Mouse (Mus musculus) hindbrain, embryonic 13.5 days (tissue): ENCODE data around the gene Tigit. TPM values are rescaled to one million over a fixed set of nuclear protein-coding genes. Genes with fewer than 3 reads are reported as not detected.

Source experiments
- ATAC-seq: fragments of 200-750 bp; cut with Nextera tagmentation; 2 replicates; pipeline ENCODE4 v1.8.0; 2017; ENCODE audit warnings: moderate TSS enrichment; ENCODE audit not compliant: low FRiP score
- H3K27ac ChIP-seq: fragments of 300-500 bp; sonication (generic); 2 replicates; pipeline ENCODE4 v1.5.1; 2015; ENCODE audit warnings: inconsistent platforms, mild to moderate bottlenecking, moderate library complexity
- H3K27me3 ChIP-seq: fragments of 300-500 bp; sonication (generic); 2 replicates; pipeline ENCODE4 v1.6.1; 2015; ENCODE audit warnings: mild to moderate bottlenecking, inconsistent platforms
- H3K36me3 ChIP-seq: fragments of 300-500 bp; sonication (generic); 2 replicates; pipeline ENCODE4 v1.6.1; 2015; ENCODE audit warnings: mild to moderate bottlenecking, inconsistent platforms
- H3K4me1 ChIP-seq: fragments of 300-500 bp; sonication (generic); replicated peaks from 2 replicates; pipeline ENCODE4 v1.6.1; 2015; ENCODE audit warnings: inconsistent platforms
- H3K4me2 ChIP-seq: fragments of 300-500 bp; sonication (generic); 2 replicates; pipeline ENCODE4 v1.6.1; 2015; ENCODE audit warnings: inconsistent platforms, mild to moderate bottlenecking, moderate library complexity
- H3K4me3 ChIP-seq: fragments of 300-500 bp; sonication (generic); 2 replicates; pipeline ENCODE4 v1.5.1; 2015; ENCODE audit warnings: mild to moderate bottlenecking, inconsistent platforms
- H3K9ac ChIP-seq: fragments of 300-500 bp; sonication (generic); 2 replicates; pipeline ENCODE4 v1.6.1; 2015; ENCODE audit warnings: mild to moderate bottlenecking, inconsistent platforms
- H3K9me3 ChIP-seq: fragments of 300-500 bp; sonication (generic); 2 replicates; pipeline ENCODE4 v1.6.1; 2016; ENCODE audit warnings: inconsistent platforms
- WGBS: fragments of 180-500 bp; shearing (Covaris S2); methylation state at CpG from one replicate; pipeline ENCODE4 v1.1.7; 2015; 5-methylcytosine and 5-hydroxymethylcytosine counted together
- polyA plus RNA-seq: library from polyadenylated mRNA; unstranded; fragments of >200 nt; fragmentation: Nextera tagmentation; extraction: Ambion mirVana; gene quantifications from 2 replicates; pipeline ENCODE4 v1.2.1, GENCODE M21; 2015

Tigit gene
- polyA plus RNA-seq, 1 experiment from 2014 or later = not detected

DNA sequence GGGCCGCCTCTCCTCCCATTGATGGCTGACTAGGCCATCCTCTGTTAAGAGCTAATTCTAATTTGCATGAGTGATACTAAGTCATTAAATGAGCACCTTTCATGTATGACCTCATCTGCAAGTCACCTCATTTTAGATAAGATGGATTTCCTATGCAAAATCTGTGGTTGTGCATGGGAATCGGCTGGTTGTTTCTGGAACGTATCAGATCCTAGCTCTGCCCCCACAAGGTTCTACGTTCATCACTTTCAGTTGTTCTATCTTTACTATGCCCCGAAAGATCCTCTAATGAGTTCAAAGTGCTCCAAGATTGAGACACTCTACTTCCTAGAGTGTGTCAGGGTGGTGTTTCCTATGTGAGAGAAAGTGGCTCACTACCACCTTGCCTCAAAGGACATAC lies 2.4 kb downstream of the Tigit start:
- Histone ChIP-seq H3K27ac (no peak overlapping the region), H3K4me1 (no peaks in the 10 kb centered on the region), H3K27me3 (no peaks in the 10 kb centered on the region), H3K4me2 (no peak overlapping the region), H3K9me3 (no peaks in the 10 kb centered on the region), H3K9ac (no peak overlapping the region), H3K36me3 (no peaks in the 10 kb centered on the region), H3K4me3 (no peak overlapping the region)
- ATAC-seq = no peak
- 94% methylated on average over 5 of the region's 5 CpGs for WGBS

DNA sequence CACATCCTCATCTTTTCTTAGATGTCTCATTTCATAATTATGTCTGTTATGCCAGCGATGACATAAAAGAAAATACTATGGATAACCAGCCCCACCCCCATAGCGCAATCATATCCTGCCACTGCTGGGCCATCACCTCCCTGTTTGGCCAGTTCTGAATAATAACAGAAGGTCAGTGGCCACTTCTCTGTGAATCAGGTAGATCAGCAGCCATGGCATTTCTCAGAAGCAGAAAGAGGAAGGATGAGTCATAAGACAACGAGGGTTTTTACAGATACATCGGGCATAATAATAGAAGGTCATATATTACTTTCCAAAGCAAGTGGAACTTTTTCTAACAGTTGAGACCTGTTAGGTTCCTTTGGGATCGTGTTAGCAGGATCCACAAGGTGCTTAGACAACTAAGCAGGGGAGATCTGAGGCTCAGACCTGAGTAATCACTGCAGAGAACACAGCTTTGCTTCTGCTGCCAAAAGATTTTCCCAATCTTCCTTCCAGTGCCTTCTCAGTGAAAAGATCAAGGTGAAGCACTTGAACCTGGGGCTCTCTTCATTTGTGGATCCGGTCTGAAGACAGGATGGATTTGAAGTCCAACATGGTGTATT lies 8.7 kb downstream of the Tigit start:
- H3K27me3 ChIP-seq = no peaks in the 10 kb centered on the region

DNA sequence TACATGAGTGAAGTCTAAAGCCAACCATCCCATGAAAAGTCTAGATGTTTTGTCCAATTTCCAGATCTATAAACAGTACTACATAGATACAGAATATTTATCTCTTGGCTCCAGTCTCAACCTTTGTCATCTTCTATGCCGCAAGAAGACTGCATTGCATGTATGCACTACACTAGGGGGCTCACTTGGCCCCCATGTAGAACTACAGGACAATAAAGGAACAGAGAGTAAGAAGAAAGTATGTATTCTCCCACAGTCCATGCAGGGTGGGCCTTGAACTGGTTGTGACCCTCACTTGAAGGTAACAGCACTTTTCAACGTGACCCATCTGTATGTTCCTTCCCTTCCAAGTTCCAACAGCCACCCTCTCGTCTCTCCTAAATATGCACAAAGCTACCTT lies 9.7 kb downstream of the Tigit start:
- WGBS = 93% methylated on average over 3 of the region's 3 CpGs
- no peak overlapping the region for H3K27ac ChIP-seq
- no peak for ATAC-seq
- H3K9me3 ChIP-seq = no peaks in the 10 kb centered on the region
- H3K4me1 ChIP-seq = no peaks in the 10 kb centered on the region
- H3K9ac ChIP-seq = no peak overlapping the region
- H3K4me3 ChIP-seq = no peak overlapping the region
- no peak overlapping the region for H3K4me2 ChIP-seq
- H3K27me3 ChIP-seq = no peaks in the 10 kb centered on the region
- H3K36me3 ChIP-seq = no peaks in the 10 kb centered on the region

More for the DNA sequence above, 8.7 kb downstream of the Tigit start:
- Histone ChIP-seq H3K4me1 (no peaks in the 10 kb centered on the region), H3K27ac (no peak overlapping the region), H3K4me2 (no peak overlapping the region), H3K36me3 (no peaks in the 10 kb centered on the region), H3K9me3 (no peaks in the 10 kb centered on the region), H3K9ac (no peak overlapping the region), H3K4me3 (no peak overlapping the region)
- no peak for ATAC-seq
- 91% methylated on average over 6 of the region's 6 CpGs for WGBS

DNA sequence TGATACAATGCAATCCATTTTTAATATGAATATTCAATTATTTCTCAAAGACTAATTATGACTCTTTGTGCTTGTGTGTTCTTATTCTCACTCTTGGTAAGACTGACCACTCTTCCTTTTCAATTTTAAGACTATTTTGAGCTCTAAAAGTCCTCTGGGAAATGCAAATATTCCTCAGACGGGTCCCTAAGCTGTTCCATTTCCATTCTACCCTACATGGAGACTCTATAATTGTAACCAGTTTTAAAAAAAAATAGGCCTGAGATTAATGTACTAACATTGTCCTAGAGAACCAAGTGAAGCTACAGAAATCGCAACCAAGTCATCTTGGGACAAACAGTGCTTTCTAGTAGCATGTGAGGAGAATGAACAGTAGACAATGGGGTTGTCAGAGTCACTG lies 10.7 kb downstream of the Tigit start:
- no peak for ATAC-seq
- H3K9me3 ChIP-seq = no peaks in the 10 kb centered on the region
- 78% methylated on average over 2 of the region's 2 CpGs for WGBS
- no peak overlapping the region for H3K27ac ChIP-seq
- no peak overlapping the region for H3K4me3 ChIP-seq
- H3K4me2 ChIP-seq = no peak overlapping the region
- H3K27me3 ChIP-seq = no peaks in the 10 kb centered on the region
- no peaks in the 10 kb centered on the region for H3K36me3 ChIP-seq
- H3K4me1 ChIP-seq = no peaks in the 10 kb centered on the region
- H3K9ac ChIP-seq = no peak overlapping the region

DNA sequence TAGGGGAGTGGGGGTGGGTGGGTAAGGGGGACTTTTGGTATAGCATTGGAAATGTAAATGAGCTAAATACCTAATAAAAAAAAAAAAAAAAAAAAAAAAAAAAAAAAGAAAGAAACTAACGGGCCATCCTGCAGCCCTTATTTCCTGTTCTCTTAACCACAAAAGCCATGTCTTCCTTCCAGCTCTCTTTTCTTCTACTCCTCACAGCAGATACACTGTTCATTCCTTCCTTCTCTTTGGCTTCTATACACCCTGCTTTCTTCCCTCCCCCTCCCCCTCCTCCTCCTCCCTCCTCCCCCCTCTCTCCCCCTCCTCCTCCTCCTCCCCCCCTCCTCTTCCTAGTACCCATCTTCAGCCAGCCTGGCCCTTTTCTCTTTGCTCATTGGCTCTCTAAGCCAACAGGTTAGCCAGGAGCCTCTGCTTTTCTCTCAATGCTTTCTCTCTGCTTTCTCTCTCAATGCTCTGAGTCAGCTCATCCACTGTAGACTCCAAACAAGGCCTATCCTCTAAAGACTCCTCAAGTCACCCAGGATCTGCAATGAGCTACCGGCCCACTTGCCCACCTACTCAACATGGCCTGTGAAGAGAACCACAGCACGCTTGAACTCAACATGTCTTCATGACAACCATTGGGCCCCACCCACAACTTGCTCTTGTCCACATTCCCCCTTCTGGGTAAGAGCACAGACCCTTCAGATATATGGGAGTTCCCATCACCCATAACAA lies 13.4 kb downstream of the Tigit start:
- no peaks in the 10 kb centered on the region for H3K9me3 ChIP-seq
- no peaks in the 10 kb centered on the region for H3K36me3 ChIP-seq
- H3K4me3 ChIP-seq = no peak overlapping the region
- no peak overlapping the region for H3K4me2 ChIP-seq
- no peak for ATAC-seq
- H3K9ac ChIP-seq = no peak overlapping the region
- H3K27ac ChIP-seq = no peak overlapping the region
- WGBS = 88% methylated on average over 3 of the region's 3 CpGs
- H3K27me3 ChIP-seq = no peaks in the 10 kb centered on the region
- no peaks in the 10 kb centered on the region for H3K4me1 ChIP-seq

DNA sequence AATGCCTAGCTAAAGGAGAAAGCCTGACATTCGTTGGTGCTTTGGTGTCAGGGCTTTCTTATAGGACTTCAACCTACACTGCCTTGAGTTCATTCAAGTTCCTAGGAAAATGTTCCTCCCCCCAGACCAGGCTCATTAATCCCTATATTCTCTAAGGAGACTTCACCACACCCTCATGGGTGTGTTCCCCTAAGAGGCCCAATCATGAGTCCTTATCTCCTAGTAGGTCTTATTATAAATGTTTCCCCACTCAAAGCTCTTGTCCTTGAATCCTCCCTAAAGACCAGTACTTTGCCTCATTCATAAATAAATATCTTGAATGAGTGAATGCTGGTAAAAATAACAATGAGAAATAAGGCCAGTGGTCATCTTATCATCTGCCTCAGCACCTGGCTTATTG lies 16.3 kb downstream of the Tigit start:
- Histone ChIP-seq H3K27ac (no peak overlapping the region), H3K4me3 (no peak overlapping the region), H3K9me3 (no peaks in the 10 kb centered on the region), H3K4me2 (no peak overlapping the region), H3K9ac (no peak overlapping the region), H3K4me1 (no peaks in the 10 kb centered on the region), H3K36me3 (peaks cover 6% of the 10 kb centered on the region), H3K27me3 (no peaks in the 10 kb centered on the region)
- no peak for ATAC-seq
- WGBS = 97% methylated on average over 1 of the region's 1 CpGs

DNA sequence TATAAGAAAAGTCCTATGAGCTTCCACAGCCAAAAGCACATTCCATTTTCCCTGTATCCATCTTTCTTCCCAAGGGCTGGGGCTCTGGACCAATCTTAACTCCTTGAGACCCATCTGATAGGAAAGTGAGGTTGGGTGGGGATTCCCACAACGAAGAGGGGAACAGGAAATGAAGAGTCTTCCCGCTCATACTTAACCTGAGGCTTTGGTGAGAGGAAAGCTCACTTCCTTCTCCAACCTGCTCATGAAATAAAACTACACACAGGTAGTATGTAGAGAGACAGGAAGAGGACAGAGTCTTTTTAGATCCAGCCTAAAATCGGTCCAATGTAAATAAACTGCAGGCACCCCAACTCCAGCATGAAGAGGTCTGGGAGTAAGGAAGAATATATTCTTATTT lies 17.0 kb downstream of the Tigit start:
- H3K4me2 ChIP-seq = no peak overlapping the region
- H3K27me3 ChIP-seq = no peaks in the 10 kb centered on the region
- no peak overlapping the region for H3K27ac ChIP-seq
- H3K36me3 ChIP-seq = peaks cover 6% of the 10 kb centered on the region
- no peak overlapping the region for H3K4me3 ChIP-seq
- WGBS = 87% methylated on average over 3 of the region's 3 CpGs
- H3K9me3 ChIP-seq = no peaks in the 10 kb centered on the region
- H3K9ac ChIP-seq = no peak overlapping the region
- H3K4me1 ChIP-seq = no peaks in the 10 kb centered on the region
- no peak for ATAC-seq

DNA sequence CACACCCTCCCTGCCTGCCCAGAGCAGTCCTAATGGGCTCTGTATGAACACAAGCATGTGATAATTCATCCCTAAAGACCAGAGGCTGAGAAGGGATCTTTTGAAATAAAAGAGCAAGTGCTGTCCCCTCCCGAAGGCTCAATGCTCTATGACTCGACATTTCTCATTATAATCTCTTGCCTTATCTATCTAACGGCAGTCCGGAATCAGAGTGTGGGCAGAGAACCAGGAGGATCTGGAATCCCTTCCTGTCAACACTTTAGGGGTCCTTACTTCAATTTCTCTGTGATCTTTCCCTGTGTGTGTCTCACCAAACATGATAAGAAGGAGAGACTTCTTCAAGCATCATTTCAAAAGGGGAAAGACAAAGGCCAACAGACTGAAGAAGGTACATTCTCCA lies 18.1 kb downstream of the Tigit start:
- H3K27ac ChIP-seq = no peak overlapping the region
- H3K4me3 ChIP-seq = no peak overlapping the region
- H3K4me1 ChIP-seq = no peaks in the 10 kb centered on the region
- H3K9me3 ChIP-seq = no peaks in the 10 kb centered on the region
- peaks cover 6% of the 10 kb centered on the region for H3K36me3 ChIP-seq
- H3K4me2 ChIP-seq = no peak overlapping the region
- no peak overlapping the region for H3K9ac ChIP-seq
- no peak for ATAC-seq
- 82% methylated on average over 4 of the region's 4 CpGs for WGBS
- no peaks in the 10 kb centered on the region for H3K27me3 ChIP-seq

DNA sequence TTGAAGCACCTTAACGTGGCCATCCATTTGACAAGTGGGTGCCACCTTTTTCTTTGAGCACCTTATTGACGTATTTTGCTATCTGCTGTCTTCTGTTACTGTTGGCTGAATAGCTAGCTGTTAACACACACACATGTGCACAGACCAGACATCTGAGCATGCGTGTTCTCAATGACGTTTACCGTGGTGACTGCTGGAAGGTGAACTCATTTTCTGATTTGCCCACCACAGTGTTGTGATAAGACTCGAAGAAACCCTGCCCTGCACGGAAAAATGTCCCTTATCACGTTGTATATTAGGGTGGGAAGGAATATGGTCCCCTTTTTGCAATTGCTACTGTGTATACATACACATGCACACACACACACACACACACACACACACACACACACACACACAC lies 22.7 kb downstream of the Tigit start:
- Histone ChIP-seq H3K4me3 (no peak overlapping the region), H3K27me3 (no peaks in the 10 kb centered on the region), H3K9ac (no peak overlapping the region), H3K27ac (no peak overlapping the region), H3K9me3 (no peaks in the 10 kb centered on the region), H3K4me2 (no peak overlapping the region), H3K36me3 (peaks cover 16% of the 10 kb centered on the region), H3K4me1 (no peaks in the 10 kb centered on the region)
- ATAC-seq = no peak
- 91% methylated on average over 8 of the region's 8 CpGs for WGBS

DNA sequence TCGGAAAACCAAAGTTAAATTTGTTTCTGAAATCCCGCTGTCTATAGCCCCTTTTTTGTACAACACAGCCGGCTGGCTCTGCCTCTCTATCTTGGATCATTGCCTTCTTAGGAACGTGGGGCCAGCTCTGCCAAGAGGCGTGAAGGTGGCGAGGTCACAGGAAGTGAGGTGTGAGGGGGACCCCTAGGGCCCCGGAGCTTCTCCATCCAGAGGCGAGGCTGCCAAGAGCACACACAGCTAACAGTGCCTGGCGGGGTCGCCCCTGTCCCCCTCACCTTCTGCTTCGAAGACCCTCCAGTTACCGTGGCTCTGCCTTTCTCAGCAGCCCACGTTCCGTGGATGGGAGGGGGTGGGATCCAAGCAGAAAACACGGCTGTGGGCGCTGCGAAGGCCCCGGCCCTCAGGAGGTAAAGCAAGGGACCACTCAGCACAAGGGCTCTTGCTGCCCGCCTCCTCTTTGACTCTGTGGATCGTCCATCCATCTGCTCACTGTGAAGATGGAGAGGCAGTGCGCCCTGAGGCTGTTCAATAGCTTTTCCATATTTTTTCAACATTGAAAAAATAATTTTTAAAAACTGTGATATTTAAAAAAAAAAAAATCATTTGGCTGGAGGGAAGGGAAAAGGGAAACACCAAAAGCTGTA lies 25.4 kb downstream of the Tigit start:
- H3K9ac ChIP-seq = no peak overlapping the region
- H3K4me3 ChIP-seq = no peak overlapping the region
- H3K27me3 ChIP-seq = no peaks in the 10 kb centered on the region
- ATAC-seq = no peak
- no peaks in the 10 kb centered on the region for H3K9me3 ChIP-seq
- H3K36me3 ChIP-seq = peaks cover 28% of the 10 kb centered on the region
- H3K27ac ChIP-seq = no peak overlapping the region; the same call in 1 of the 2 replicates
- no peak overlapping the region for H3K4me2 ChIP-seq
- WGBS = 83% methylated on average over 21 of the region's 21 CpGs
- H3K4me1 ChIP-seq = no peaks in the 10 kb centered on the region

DNA sequence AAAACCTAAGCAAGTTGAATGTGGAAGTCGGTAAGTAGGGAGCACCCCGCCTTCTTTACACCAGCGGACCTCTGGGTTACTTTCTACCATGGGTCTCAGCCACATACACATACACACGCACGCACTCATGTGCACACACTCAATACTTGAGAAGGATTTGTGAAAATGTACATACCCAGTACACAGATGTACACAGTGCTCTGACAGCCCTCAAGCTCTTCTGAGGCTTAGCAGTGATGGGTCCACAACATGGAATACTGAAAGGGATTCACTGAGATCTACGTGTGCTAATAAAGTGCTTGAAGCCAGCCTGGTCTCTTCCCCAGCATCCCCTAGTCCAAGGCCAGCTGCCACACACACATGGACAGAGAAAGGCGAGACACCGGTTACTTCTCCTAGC lies 26.7 kb downstream of the Tigit start:
- ATAC-seq = no peak
- 93% methylated on average over 8 of the region's 8 CpGs for WGBS
- H3K27ac ChIP-seq = no peak overlapping the region

DNA sequence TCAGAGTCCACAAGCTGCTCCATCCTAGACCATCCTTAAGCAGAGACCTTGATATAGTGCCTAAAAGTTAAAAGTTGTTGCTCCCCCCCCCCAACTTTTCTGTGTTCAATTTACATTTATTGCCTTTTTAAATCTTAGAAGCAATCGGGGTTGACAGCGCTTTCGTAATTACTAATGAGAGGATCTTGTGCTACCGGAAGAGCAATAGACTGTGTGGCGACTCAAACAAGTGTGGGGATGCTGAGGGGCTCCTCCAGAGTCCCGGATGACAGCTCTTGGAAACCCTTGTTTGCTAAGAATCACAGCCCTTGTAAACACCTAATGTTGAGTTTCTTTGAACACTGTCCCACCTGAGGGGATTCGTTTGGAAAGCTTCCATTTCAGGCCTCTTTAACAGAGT lies 29.9 kb downstream of the Tigit start:
- Histone ChIP-seq H3K4me3 (no peak overlapping the region), H3K27ac (no peak overlapping the region), H3K9ac (no peak overlapping the region), H3K27me3 (no peaks in the 10 kb centered on the region), H3K4me1 (no peaks in the 10 kb centered on the region), H3K4me2 (no peak overlapping the region), H3K36me3 (peaks cover 43% of the 10 kb centered on the region), H3K9me3 (no peaks in the 10 kb centered on the region)
- ATAC-seq = no peak
- 94% methylated on average over 7 of the region's 7 CpGs for WGBS

More for the DNA sequence above, 26.7 kb downstream of the Tigit start:
- no peak overlapping the region for H3K4me2 ChIP-seq
- H3K4me1 ChIP-seq = no peaks in the 10 kb centered on the region
- H3K4me3 ChIP-seq = no peak overlapping the region
- no peak overlapping the region for H3K9ac ChIP-seq
- H3K27me3 ChIP-seq = no peaks in the 10 kb centered on the region
- H3K36me3 ChIP-seq = peaks cover 37% of the 10 kb centered on the region
- no peaks in the 10 kb centered on the region for H3K9me3 ChIP-seq

DNA sequence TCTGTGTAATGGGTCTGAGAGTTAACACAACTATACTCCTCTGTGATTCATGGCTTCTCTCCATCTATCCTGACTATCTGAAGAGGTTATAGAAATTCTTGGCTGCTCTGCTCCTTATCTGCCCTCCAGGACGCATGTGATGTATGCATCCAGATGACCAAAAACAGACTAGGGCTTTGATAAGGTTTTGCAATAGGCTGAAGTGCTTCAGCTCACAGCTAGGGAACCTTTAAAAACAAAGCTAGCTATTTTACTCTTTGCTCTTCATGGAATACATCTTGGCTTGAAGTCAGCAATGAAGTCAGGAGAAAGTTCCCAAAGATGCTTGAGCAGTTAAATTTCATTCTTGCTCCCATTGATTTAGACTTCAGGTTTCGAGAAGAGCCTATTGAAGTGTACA lies 32.2 kb downstream of the Tigit start:
- WGBS = 78% methylated on average over 2 of the region's 2 CpGs
- Histone ChIP-seq H3K9ac (no peak overlapping the region), H3K4me2 (no peak overlapping the region), H3K27me3 (no peaks in the 10 kb centered on the region), H3K9me3 (no peaks in the 10 kb centered on the region), H3K4me1 (no peaks in the 10 kb centered on the region), H3K36me3 (peaks cover 44% of the 10 kb centered on the region), H3K27ac (no peak overlapping the region; the same call in 1 of the 2 replicates), H3K4me3 (no peak overlapping the region)
- ATAC-seq = no peak
